In genomic region chr8:126587836-126588503, GRCm38 (mm10) we compare ENCODE assay signal across 8 mouse cellular contexts. TPM values are rescaled to one million over a fixed set of nuclear protein-coding genes. Genes with fewer than 3 reads are reported as not detected.
A peak's percentile ranks its signal among the peaks of the same experiment; 100 is the strongest.
DNase-seq lines count a peak whose midpoint lies in the region; ATAC-seq and TF ChIP-seq lines count a peak whose summit lies in the region.

No protein-coding gene starts in this region.

- H3K4me1 ChIP-seq in heart, postnatal 0 days (ENCODE audit: control insufficient read depth, insufficient read depth) = peaks cover 32% of the 10 kb centered on the region

- TF ChIP-seq CTCF in gastrocnemius, adult 2 months (IDR thresholded peaks at IDR 0.05) = no peak
- no peak for TF ChIP-seq CTCF in heart, postnatal 0 days (IDR thresholded peaks at IDR 0.05; ENCODE audit: low read depth)

- 11% methylated on average over 10 of the region's 10 CpGs for WGBS in heart, postnatal 0 days

- H3K27ac ChIP-seq in gastrocnemius, adult 2 months = peak overlapping the region; percentile 100
- peak overlapping the region; percentile 98 for H3K27ac ChIP-seq in heart, postnatal 0 days (ENCODE audit: low read depth)

- H3K36me3 ChIP-seq in heart, postnatal 0 days (replicated peaks; ENCODE audit: control insufficient read depth, insufficient read depth, low read length) = peaks cover 50% of the 10 kb centered on the region

- peak overlapping the region; percentile 99 for H3K4me3 ChIP-seq in gastrocnemius, adult 2 months
- H3K4me3 ChIP-seq in heart, postnatal 0 days (ENCODE audit: low read depth, low read length) = peak overlapping the region; percentile 98

- TF ChIP-seq EP300 in heart, postnatal 0 days (IDR thresholded peaks at IDR 0.05; ENCODE audit: low read depth) = no peak

- H3K4me2 ChIP-seq in heart, postnatal 0 days (ENCODE audit: low read depth, low read length) = peak overlapping the region; percentile 93

- no peaks in the 10 kb centered on the region for H3K27me3 ChIP-seq in heart, postnatal 0 days (ENCODE audit: control insufficient read depth, insufficient read depth, low read length)

- H3K9ac ChIP-seq in heart, postnatal 0 days (replicated peaks; ENCODE audit: low read depth, low read length) = peak overlapping the region; percentile 96

- no peaks in the 10 kb centered on the region for H3K9me3 ChIP-seq in heart, postnatal 0 days (replicated peaks; ENCODE audit: control insufficient read depth, low read length)

- ATAC-seq in heart, postnatal 0 days (ENCODE audit: insufficient read depth, low read depth) = no peak
- no peak for ATAC-seq in frontal cortex, adult (ENCODE audit: low TSS enrichment)

- DNase-seq in gastrocnemius, adult 2 months = no peak
- DNase-seq in gastrocnemius, postnatal 10 days = no peak
- DNase-seq in cerebellum, adult 9-10 months = peak; percentile 52
- DNase-seq in heart, postnatal 0 days (ENCODE audit: low spot score) = peak; percentile 37
- DNase-seq in liver = peak; percentile 62
- DNase-seq in yolk sac, embryonic 10.5 days (ENCODE audit: low spot score) = peak; percentile 77
- DNase-seq in layer of hippocampus, postnatal 36 days = no peak

- intact Hi-C loops in gastrocnemius, adult 2 months (cut with DNase I) = loop anchor here (5.0 kb wide), 1 partner anchor 334 kb away; no protein-coding TSS in a partner anchor

RNA-seq across cellular contexts. Expression of gene Irf2bp2, which starts 5.8 kb away (rescaled TPM):
- total RNA-seq in gastrocnemius, adult 2 months (2021) = 10 to 100 TPM; 28.6 to 81.6 TPM
- 10 to 100 TPM; 53.3 to 55.5 TPM for total RNA-seq in gastrocnemius, postnatal 10 days (2021)
- 132 and 175 TPM in 2 replicates for total RNA-seq in heart, postnatal 0 days (2014; rRNA removed; ENCODE audit: low replicate concordance)
- 9.6 and 9.8 TPM in 2 replicates for polyA plus RNA-seq in heart, postnatal 0 days (2015; fragmentation: Nextera tagmentation; extraction: Ambion mirVana)
- total RNA-seq in layer of hippocampus, postnatal 36 days (2021) = 10 to 100 TPM; 61.4 to 61.6 TPM

Comparison
In these comparisons a context has a peak if more than half of its experiments do, and no peak if none do; other contexts are left out.
1. DNase-seq: peak in cerebellum, adult 9-10 months (single experiment), heart, postnatal 0 days (single experiment), liver (single experiment) and yolk sac, embryonic 10.5 days (single experiment); none in gastrocnemius, adult 2 months (single experiment), gastrocnemius, postnatal 10 days (single experiment) and layer of hippocampus, postnatal 36 days (0 of 2).